Mouse (Mus musculus) kidney, adult 8-10 months (tissue): Measurements from ENCODE around the gene Gjd2.

Experiments
- DNase-seq, 2 experiments: peaks; one replicate each; pipeline ENCODE4 v3.0.0; 2022

The Gjd2 gene

GRCm38 (mm10) chr2:114012749-114013211 is 639 bp downstream of the Gjd2 start:
- no peak for DNase-seq

GRCm38 (mm10) chr2:114011838-114012237 is 1.6 kb downstream of the Gjd2 start:
- peak; percentile 7 to 40 for DNase-seq

- DNase-seq: no peak
Observed at GRCm38 (mm10) chr2:114008321-114008720, 5.1 kb downstream of the Gjd2 start.

- DNase-seq: no peak
Observed at GRCm38 (mm10) chr2:113997484-113997883, 15.9 kb downstream of the Gjd2 start.

GRCm38 (mm10) chr2:113996930-113997329 is 16.5 kb downstream of the Gjd2 start:
- DNase-seq: no peak

- DNase-seq: no peak
Observed at GRCm38 (mm10) chr2:113984890-113985289, 28.5 kb downstream of the Gjd2 start.

- DNase-seq: no peak
Observed at GRCm38 (mm10) chr2:113980664-113981063, 32.8 kb downstream of the Gjd2 start.

GRCm38 (mm10) chr2:113978151-113978771 is 35.2 kb downstream of the Gjd2 start:
- no peak for DNase-seq

- DNase-seq: no peak
Observed at GRCm38 (mm10) chr2:113973950-113974349, 39.5 kb downstream of the Gjd2 start.

- no peak for DNase-seq
Observed at GRCm38 (mm10) chr2:113966421-113966820, 47.0 kb downstream of the Gjd2 start.
